Mouse (Mus musculus) limb, embryonic 12.5 days (tissue): ENCODE results near the gene Taf8. TPM values are rescaled to one million over a fixed set of nuclear protein-coding genes. Genes with fewer than 3 reads are reported as not detected.

ENCODE experiments used
- ATAC-seq: fragments of 200-750 bp; cut with Nextera tagmentation; 2 replicates; pipeline ENCODE4 v1.8.0; 2017; ENCODE audit warnings: low read depth, moderate TSS enrichment; ENCODE audit not compliant: insufficient number of reproducible peaks, insufficient read depth, low FRiP score, low TSS enrichment
- H3K27ac ChIP-seq: fragments of 300-500 bp; sonication (generic); 2 replicates; pipeline ENCODE4 v1.5.1; 2016; ENCODE audit warnings: mild to moderate bottlenecking, moderate library complexity
- H3K27me3 ChIP-seq: fragments of 300-500 bp; sonication (generic); 2 replicates; pipeline ENCODE4 v1.6.1; 2016; ENCODE audit warnings: mild to moderate bottlenecking, moderate library complexity
- H3K36me3 ChIP-seq: fragments of 300-500 bp; sonication (generic); 2 replicates; pipeline ENCODE4 v1.6.1; 2016; ENCODE audit warnings: mild to moderate bottlenecking, moderate library complexity
- H3K4me1 ChIP-seq: fragments of 300-500 bp; sonication (generic); replicated peaks from 2 replicates; pipeline ENCODE4 v1.6.1; 2016
- H3K4me2 ChIP-seq: fragments of 300-500 bp; sonication (generic); 2 replicates; pipeline ENCODE4 v1.6.1; 2016; ENCODE audit warnings: mild to moderate bottlenecking, moderate library complexity
- H3K4me3 ChIP-seq: fragments of 300-500 bp; sonication (generic); replicated peaks from 2 replicates; pipeline ENCODE4 v1.5.1; 2016; ENCODE audit warnings: mild to moderate bottlenecking
- H3K9ac ChIP-seq: fragments of 300-500 bp; sonication (generic); replicated peaks from 2 replicates; pipeline ENCODE4 v1.6.1; 2016; ENCODE audit warnings: mild to moderate bottlenecking, moderate library complexity
- H3K9me3 ChIP-seq: fragments of 300-500 bp; sonication (generic); 2 replicates; pipeline ENCODE4 v1.6.1; 2016; ENCODE audit warnings: mild to moderate bottlenecking, moderate library complexity
- WGBS: fragments of 180-500 bp; shearing (Covaris S2); methylation state at CpG from one replicate; pipeline ENCODE4 v1.1.7; 2016; 5-methylcytosine and 5-hydroxymethylcytosine counted together
- polyA plus RNA-seq: library from polyadenylated mRNA; unstranded; fragments of >200 nt; fragmentation: Nextera tagmentation; extraction: Ambion mirVana; gene quantifications from 2 replicates; pipeline ENCODE4 v1.2.1, GENCODE M21; 2016

The Taf8 gene
- polyA plus RNA-seq, 1 experiment from 2014 or later = 40.3 TPM

DNA sequence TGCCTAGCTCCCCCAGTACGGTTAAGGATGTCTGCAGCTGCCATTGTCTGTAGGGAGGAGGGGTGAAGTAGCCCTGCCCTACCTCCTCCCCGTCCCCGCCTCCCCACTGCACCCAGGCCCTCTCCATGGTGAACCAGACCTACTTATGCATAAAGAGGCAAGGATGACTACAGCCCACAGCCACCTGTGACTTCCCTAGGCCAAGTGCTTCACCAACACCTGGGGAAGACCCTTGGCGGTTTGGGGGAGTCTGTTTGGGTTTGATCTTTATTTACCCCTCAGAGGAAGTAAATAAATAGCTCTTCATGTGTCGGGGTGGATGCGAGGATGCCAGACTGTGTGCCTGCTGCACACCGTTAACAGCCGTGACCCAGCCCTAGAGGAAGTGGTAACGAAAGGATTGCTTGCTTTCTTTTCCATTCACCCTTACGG lies 29.3 kb upstream of the Taf8 start:
- Histone ChIP-seq H3K27me3 (no peaks in the 10 kb centered on the region), H3K4me1 (peaks cover 24% of the 10 kb centered on the region), H3K4me3 (no peak overlapping the region), H3K9ac (no peak overlapping the region), H3K27ac (0 out of 2 replicates have a peak overlapping the region, but pooled peaks have one; percentile 17), H3K9me3 (no peaks in the 10 kb centered on the region), H3K4me2 (no peak overlapping the region), H3K36me3 (no peaks in the 10 kb centered on the region)
- no peak for ATAC-seq
- 61% methylated on average over 10 of the region's 10 CpGs for WGBS

DNA sequence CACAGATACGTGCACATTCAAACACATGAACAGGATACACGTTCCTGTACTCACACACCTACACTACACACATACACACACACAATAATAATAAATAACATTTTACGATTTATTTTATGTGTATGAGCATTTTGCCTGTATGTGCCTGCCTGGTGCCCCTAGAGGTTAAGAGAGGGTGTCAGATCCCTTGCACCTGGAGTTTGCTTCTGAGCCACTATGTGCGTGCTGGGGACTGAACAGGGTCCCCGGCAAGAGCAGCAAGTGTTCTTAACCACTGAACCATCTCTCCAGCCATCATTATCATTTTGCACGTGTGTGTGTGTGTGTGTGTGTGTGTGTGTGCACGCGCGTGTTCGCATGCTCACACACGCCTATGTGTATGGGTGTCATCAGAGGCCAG lies 27.5 kb upstream of the Taf8 start:
- WGBS = 90% methylated on average over 11 of the region's 11 CpGs
- no peak overlapping the region for H3K4me2 ChIP-seq
- no peak for ATAC-seq

DNA sequence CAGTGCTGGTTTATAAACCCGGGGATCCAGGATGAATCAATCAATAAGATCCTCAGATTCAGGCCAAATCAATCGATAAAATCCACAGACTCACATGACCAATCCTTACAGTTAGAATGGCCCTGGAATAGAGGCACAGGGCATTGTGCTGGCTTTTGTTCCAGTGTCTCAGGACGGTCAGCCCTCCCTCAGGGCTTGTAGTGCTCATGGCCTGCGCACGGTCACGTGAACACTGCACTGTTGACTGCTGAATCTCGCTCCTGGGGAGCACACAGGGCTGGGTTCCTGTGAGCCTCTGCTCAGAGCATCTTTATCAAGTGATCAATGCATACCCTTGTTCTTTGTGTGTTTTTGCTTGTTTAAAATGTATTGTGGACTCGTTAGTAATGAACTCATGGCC lies 26.8 kb upstream of the Taf8 start:
- no peak overlapping the region for H3K4me3 ChIP-seq
- H3K27me3 ChIP-seq = no peaks in the 10 kb centered on the region
- ATAC-seq = no peak
- no peaks in the 10 kb centered on the region for H3K36me3 ChIP-seq
- peak overlapping the region; percentile 29; the same call in 1 of the 2 replicates for H3K27ac ChIP-seq
- H3K9me3 ChIP-seq = no peaks in the 10 kb centered on the region
- no peak overlapping the region for H3K4me2 ChIP-seq
- peaks cover 24% of the 10 kb centered on the region for H3K4me1 ChIP-seq
- WGBS = 85% methylated on average over 8 of the region's 8 CpGs
- no peak overlapping the region for H3K9ac ChIP-seq

More for the DNA sequence above, 27.5 kb upstream of the Taf8 start:
- H3K9me3 ChIP-seq = no peaks in the 10 kb centered on the region
- no peak overlapping the region for H3K9ac ChIP-seq
- no peak overlapping the region for H3K27ac ChIP-seq
- H3K4me1 ChIP-seq = peaks cover 24% of the 10 kb centered on the region
- H3K36me3 ChIP-seq = no peaks in the 10 kb centered on the region
- H3K4me3 ChIP-seq = no peak overlapping the region
- H3K27me3 ChIP-seq = no peaks in the 10 kb centered on the region

DNA sequence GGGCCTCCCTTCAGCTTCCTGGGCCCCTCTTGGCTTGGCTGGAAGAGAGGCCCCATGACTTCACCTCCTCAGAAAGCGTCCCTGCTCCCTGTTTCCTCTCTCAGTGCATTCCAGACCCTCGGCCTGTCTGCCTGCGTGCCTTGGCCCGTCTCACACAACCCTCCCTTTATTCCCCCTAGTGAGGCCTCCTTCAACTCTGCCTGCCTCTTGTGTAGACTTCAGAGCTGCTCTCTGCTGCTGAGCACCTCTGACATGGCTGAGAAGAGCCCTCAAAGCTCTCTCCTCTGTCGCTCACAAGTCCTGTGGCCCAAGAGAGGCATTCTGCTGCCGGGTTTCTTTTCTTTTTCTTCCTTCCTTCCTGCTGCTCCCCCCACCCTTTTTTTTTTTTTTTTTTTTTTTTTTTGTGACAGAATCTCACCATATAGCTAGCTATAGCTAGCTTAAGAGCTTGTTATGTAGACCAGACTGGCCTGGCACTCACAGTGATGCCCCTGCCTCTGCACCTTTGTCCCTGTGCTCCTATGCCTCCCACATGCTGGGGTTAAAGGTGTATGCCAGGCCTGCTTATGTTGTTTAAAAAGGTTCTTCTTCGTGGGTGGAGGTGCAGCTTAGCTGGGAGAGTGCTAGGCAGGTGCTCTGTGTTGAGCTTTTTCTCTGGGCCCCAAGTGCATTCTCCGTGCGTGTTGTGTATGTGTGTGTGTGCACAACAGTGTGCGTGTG lies 25.6 kb upstream of the Taf8 start:
- no peak overlapping the region for H3K4me3 ChIP-seq
- no peaks in the 10 kb centered on the region for H3K36me3 ChIP-seq
- 45% methylated on average over 10 of the region's 10 CpGs for WGBS
- H3K4me2 ChIP-seq = peak overlapping the region; percentile 13; the same call in 1 of the 2 replicates
- peaks cover 35% of the 10 kb centered on the region for H3K4me1 ChIP-seq
- 0 out of 2 replicates have a peak overlapping the region, but pooled peaks have one; percentile 14 for H3K9ac ChIP-seq
- 0 out of 2 replicates have a peak, but pooled peaks have one; percentile 16 for ATAC-seq
- peak overlapping the region; percentile 92 for H3K27ac ChIP-seq
- no peaks in the 10 kb centered on the region for H3K27me3 ChIP-seq
- H3K9me3 ChIP-seq = no peaks in the 10 kb centered on the region

DNA sequence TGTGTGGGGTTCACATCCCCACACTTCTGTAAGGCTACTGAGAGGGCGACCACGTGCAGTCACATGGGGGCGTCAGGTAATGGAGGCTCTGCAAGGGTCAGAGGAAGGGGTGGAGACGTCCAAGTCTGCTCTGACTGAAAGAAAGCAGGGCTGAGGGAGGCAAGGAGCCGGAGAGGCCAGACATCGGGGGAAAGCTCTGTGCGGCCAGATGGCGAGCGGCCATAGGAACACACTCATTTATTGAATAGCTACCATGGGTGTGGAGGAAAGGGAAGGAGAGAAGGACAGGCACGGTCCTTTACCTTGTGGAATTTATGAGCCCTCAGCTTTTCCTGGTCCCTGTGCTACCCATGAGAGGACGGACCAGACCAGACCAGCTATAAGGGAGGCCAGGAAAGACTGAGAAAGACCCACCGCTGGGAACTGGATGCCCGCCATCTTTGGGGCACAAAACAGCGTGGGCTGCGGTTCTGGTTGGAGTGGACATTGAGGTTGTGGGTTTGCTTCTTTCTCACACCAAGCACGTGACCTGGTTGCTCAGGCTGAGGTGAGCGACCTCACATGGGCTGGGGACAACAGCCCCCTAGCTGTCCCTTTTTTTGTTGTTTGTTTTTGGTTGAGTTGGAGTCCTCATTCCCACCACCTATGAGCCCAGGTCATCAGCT lies 24.9 kb upstream of the Taf8 start:
- Histone ChIP-seq H3K27ac (peak overlapping the region; percentile 92), H3K4me2 (peak overlapping the region; percentile 13; the same call in 1 of the 2 replicates), H3K36me3 (no peaks in the 10 kb centered on the region), H3K9me3 (no peaks in the 10 kb centered on the region), H3K27me3 (no peaks in the 10 kb centered on the region), H3K4me3 (no peak overlapping the region), H3K9ac (0 out of 2 replicates have a peak overlapping the region, but pooled peaks have one; percentile 14), H3K4me1 (peaks cover 43% of the 10 kb centered on the region)
- 0 out of 2 replicates have a peak, but pooled peaks have one; percentile 71 for ATAC-seq
- 73% methylated on average over 17 of the region's 17 CpGs for WGBS

DNA sequence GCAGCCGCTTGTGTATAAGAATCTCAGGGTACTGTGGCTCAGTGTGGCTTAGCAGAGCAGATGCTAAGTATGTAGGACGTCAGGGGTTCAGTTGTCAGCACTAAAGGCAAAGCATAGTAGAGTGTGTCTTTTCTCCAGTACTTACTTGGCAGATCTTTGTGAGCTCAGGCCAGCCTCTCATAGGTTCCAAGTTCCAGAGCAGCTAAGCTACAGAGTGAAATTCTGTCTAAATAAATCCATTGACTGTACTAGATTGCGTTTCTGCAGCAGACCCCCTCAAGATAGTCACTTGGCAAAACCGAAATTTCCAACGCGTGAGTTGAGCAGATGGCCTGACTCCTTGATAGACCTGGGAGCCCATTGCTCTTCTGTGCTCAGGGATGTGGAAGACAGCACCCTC lies 22.9 kb upstream of the Taf8 start:
- no peak for ATAC-seq
- H3K9me3 ChIP-seq = no peaks in the 10 kb centered on the region
- H3K36me3 ChIP-seq = no peaks in the 10 kb centered on the region
- H3K4me3 ChIP-seq = no peak overlapping the region
- H3K4me2 ChIP-seq = no peak overlapping the region
- H3K27me3 ChIP-seq = no peaks in the 10 kb centered on the region
- H3K4me1 ChIP-seq = peaks cover 55% of the 10 kb centered on the region
- H3K9ac ChIP-seq = no peak overlapping the region
- WGBS = 91% methylated on average over 6 of the region's 6 CpGs
- H3K27ac ChIP-seq = no peak overlapping the region

DNA sequence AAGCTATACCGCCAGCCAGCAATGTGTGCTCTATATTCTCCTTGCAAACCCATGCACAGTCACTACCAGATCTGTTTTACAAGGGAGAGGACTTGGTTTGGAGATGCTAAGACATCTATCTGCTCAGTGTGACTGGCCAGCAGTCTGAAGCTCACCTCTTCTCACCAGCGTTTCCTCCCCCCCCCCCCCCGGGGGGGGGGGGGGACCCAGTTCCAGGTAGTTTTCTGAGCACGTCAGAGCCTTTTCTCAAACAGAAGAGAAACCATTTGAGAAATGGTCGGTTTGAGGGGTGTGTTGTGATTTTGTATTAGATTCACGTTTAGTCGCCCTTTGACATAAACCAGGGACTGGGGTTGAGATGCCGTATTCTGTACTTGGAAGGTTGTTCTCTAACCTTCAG lies 22.0 kb upstream of the Taf8 start:
- H3K4me1 ChIP-seq = peaks cover 52% of the 10 kb centered on the region
- no peaks in the 10 kb centered on the region for H3K27me3 ChIP-seq
- H3K36me3 ChIP-seq = no peaks in the 10 kb centered on the region
- 73% methylated on average over 8 of the region's 8 CpGs for WGBS
- no peak overlapping the region for H3K4me3 ChIP-seq
- H3K4me2 ChIP-seq = no peak overlapping the region
- H3K27ac ChIP-seq = 0 out of 2 replicates have a peak overlapping the region, but pooled peaks have one; percentile 29
- ATAC-seq = no peak
- no peak overlapping the region for H3K9ac ChIP-seq
- H3K9me3 ChIP-seq = no peaks in the 10 kb centered on the region

DNA sequence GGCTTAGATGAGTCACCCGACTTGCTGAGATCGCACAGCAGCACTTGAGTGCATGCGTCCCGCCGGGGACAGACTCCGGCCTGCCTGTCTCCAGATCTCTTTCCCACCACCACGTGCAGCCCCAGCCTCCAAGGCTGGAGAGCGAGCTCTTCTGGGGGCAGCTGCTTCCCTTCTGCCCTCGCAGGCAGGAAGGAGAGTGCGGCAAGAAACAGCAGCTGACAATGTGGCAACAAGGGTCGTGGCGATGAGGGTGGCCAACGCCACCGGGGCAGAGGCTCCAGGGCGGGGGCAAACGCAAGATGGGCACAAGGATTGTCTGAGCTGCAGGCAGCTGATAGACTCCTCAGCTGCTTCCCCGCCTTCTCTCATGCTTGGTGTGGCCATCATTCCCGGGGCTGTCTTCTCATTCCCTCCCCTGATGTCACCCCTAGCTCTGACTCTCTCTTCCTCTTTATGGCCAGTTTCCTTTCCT lies 21.2 kb upstream of the Taf8 start:
- WGBS = 67% methylated on average over 18 of the region's 18 CpGs
- H3K4me3 ChIP-seq = no peak overlapping the region
- H3K9ac ChIP-seq = no peak overlapping the region; the same call in 1 of the 2 replicates

DNA sequence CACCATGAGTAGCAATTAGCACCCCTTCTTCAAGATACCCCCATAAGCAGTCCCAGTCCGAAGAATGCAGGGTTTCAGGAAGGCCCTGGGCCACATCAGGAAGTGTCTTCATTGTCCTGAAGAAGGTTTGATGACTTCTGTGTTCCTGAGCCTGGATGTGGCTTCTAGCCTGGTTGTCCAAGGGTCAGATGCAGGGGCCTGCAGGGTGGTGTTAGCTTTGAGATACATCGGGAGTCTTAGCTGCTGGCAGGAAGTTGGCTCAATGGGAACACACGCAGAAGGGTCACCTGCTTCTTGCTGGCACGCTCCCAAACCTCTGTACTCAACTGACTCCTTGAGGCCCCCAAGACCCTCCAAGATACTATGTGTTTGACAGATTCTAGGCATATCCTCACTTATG lies 20.4 kb upstream of the Taf8 start:
- H3K4me2 ChIP-seq = no peak overlapping the region; the same call in 1 of the 2 replicates
- H3K4me1 ChIP-seq = peaks cover 53% of the 10 kb centered on the region
- H3K9me3 ChIP-seq = no peaks in the 10 kb centered on the region
- H3K4me3 ChIP-seq = no peak overlapping the region
- no peaks in the 10 kb centered on the region for H3K36me3 ChIP-seq
- no peak overlapping the region for H3K9ac ChIP-seq
- 52% methylated on average over 4 of the region's 4 CpGs for WGBS
- H3K27ac ChIP-seq = peak overlapping the region; percentile 92
- ATAC-seq = no peak
- H3K27me3 ChIP-seq = no peaks in the 10 kb centered on the region

More for the DNA sequence above, 21.2 kb upstream of the Taf8 start:
- ATAC-seq = no peak
- Histone ChIP-seq H3K4me2 (no peak overlapping the region), H3K27ac (peak overlapping the region; percentile 92), H3K9me3 (no peaks in the 10 kb centered on the region), H3K4me1 (peaks cover 52% of the 10 kb centered on the region), H3K27me3 (no peaks in the 10 kb centered on the region), H3K36me3 (no peaks in the 10 kb centered on the region)

DNA sequence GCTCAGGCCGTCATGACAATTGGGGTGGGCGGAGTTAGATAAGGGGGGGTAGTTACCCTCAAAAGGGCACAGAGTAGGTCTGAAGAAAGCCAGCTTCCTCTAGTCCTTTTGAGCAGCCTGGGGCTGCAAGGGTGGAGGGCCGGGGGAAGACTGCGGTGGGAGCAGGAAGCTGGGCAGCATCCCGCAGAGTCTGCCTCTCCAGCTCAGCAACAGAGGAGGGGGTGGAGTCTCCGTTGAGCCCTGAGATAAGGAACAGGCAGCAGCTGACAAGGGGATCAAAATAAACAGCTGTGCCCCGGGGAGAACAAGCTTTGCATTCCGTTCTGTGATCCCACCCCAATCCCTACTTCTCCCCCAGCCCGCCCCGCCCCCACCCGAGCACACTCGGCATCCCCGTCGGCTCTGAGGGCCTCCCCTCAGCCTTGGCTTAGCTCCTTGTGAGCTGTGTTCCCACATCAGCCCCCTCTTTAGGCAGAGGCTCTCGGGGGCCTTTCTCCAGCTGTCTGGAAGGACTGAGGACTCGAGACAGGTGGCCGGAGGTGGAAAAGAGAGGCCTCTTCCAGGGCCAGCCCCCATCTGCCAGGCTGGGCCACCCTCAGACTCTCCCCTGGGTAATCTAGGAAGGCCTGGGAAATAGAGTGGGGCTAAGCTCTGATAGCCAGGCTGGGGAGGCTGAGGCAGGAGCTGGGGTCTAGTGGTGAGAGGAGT lies 19.6 kb upstream of the Taf8 start:
- H3K27me3 ChIP-seq = no peaks in the 10 kb centered on the region
- H3K36me3 ChIP-seq = no peaks in the 10 kb centered on the region
- no peaks in the 10 kb centered on the region for H3K9me3 ChIP-seq
- H3K4me1 ChIP-seq = peaks cover 47% of the 10 kb centered on the region
- H3K27ac ChIP-seq = peak overlapping the region; percentile 92
- peak; percentile 88 for ATAC-seq
- peak overlapping the region; percentile 52 for H3K4me2 ChIP-seq
- H3K4me3 ChIP-seq = peak overlapping the region; percentile 20
- peak overlapping the region; percentile 54 for H3K9ac ChIP-seq
- WGBS = 1% methylated on average over 17 of the region's 17 CpGs

DNA sequence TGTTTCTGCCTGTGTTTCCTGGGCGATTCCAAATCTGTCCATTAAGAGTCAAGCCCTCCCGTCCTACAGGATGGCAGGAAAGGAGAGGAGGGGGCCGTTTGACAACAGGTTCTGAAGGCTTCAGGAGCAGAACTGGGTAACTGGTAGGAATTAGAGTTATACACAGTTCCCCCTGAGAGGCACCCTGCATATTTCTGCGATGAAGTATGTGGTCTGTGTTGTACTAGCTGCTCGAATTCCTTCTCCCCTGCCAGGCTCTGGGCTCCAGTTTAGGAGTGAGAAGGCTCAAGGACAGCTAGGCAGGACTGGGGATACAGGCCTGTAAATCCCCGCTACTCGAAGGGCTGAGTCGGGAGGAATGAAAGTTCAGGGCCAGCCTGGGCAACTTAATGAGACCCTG lies 16.1 kb upstream of the Taf8 start:
- peak overlapping the region; percentile 26 for H3K4me2 ChIP-seq
- 32% methylated on average over 8 of the region's 8 CpGs for WGBS
- peak; percentile 23; the same call in 1 of the 2 replicates for ATAC-seq
- H3K9ac ChIP-seq = peak overlapping the region; percentile 9
- H3K4me3 ChIP-seq = no peak overlapping the region
- peak overlapping the region; percentile 92 for H3K27ac ChIP-seq
- no peaks in the 10 kb centered on the region for H3K36me3 ChIP-seq
- no peaks in the 10 kb centered on the region for H3K27me3 ChIP-seq
- peaks cover 46% of the 10 kb centered on the region for H3K4me1 ChIP-seq
- no peaks in the 10 kb centered on the region for H3K9me3 ChIP-seq
